Mouse (Mus musculus): Measurements from ENCODE around the gene Cd99l2.
"Not testable (repeated sequence)": the region's sequence is repeated elsewhere in the genome, so short reads cannot be mapped to it uniquely, and the experiment has no call there.

The Cd99l2 gene

GRCm38 (mm10) chrX:71492634-71493278 lies at the start of gene Cd99l2:
Cd99l2 (minus strand) TSS chrX:71492849.
- peak; percentile 87 to 90 for DNase-seq

GRCm38 (mm10) chrX:71540821-71541510 lies 48.3 kb upstream of the Cd99l2 start:
- peak; percentile 15 to 40 for DNase-seq

GRCm38 (mm10) chrX:71537791-71538190 lies 45.1 kb upstream of the Cd99l2 start:
- no peak for DNase-seq

- no peak for DNase-seq
Observed at GRCm38 (mm10) chrX:71534102-71534501, 41.5 kb upstream of the Cd99l2 start.

- peak in 1 of 2 experiments; percentile 5 for DNase-seq
Observed at GRCm38 (mm10) chrX:71532635-71533034, 40.0 kb upstream of the Cd99l2 start.

GRCm38 (mm10) chrX:71528646-71529045 lies 36.0 kb upstream of the Cd99l2 start:
- no peak for DNase-seq

- DNase-seq = no peak
Observed at GRCm38 (mm10) chrX:71528150-71528549, 35.5 kb upstream of the Cd99l2 start.

GRCm38 (mm10) chrX:71527461-71527860 lies 34.8 kb upstream of the Cd99l2 start:
- no peak for DNase-seq

- no peak for DNase-seq
Observed at GRCm38 (mm10) chrX:71525593-71526299, 33.1 kb upstream of the Cd99l2 start.

- DNase-seq = no peak
Observed at GRCm38 (mm10) chrX:71524310-71524709, 31.7 kb upstream of the Cd99l2 start.

- no peak for DNase-seq
Observed at GRCm38 (mm10) chrX:71522889-71523288, 30.2 kb upstream of the Cd99l2 start.

- DNase-seq = no peak
Observed at GRCm38 (mm10) chrX:71519252-71519651, 26.6 kb upstream of the Cd99l2 start.

GRCm38 (mm10) chrX:71506591-71506990 lies 13.9 kb upstream of the Cd99l2 start:
- DNase-seq = not testable (repeated sequence)

- DNase-seq = peak; percentile 43 to 50
Observed at GRCm38 (mm10) chrX:71493279-71493656, 619 bp upstream of the Cd99l2 start.

- DNase-seq = peak; percentile 12
Observed at GRCm38 (mm10) chrX:71491931-71492633, 567 bp downstream of the Cd99l2 start.

- DNase-seq = no peak
Observed at GRCm38 (mm10) chrX:71489353-71489752, 3.3 kb downstream of the Cd99l2 start.

- no peak for DNase-seq
Observed at GRCm38 (mm10) chrX:71482244-71482643, 10.4 kb downstream of the Cd99l2 start.

- DNase-seq = no peak
Observed at GRCm38 (mm10) chrX:71475992-71476391, 16.7 kb downstream of the Cd99l2 start.

- DNase-seq = no peak
Observed at GRCm38 (mm10) chrX:71475497-71475896, 17.2 kb downstream of the Cd99l2 start.

GRCm38 (mm10) chrX:71475084-71475483 lies 17.6 kb downstream of the Cd99l2 start:
- DNase-seq = no peak

- no peak for DNase-seq
Observed at GRCm38 (mm10) chrX:71474296-71474956, 18.2 kb downstream of the Cd99l2 start.

- no peak for DNase-seq
Observed at GRCm38 (mm10) chrX:71468639-71469295, 23.9 kb downstream of the Cd99l2 start.

All from cerebellum, postnatal 25 days (tissue).